Mouse (Mus musculus) limb, embryonic 11.5 days (tissue): Measurements from ENCODE around the gene Coro2b. TPM values are rescaled to one million over a fixed set of nuclear protein-coding genes. Genes with fewer than 3 reads are reported as not detected.
A peak's percentile ranks its signal among the peaks of the same experiment; 100 is the strongest.

ENCODE experiments used
- ATAC-seq: fragments of 200-750 bp; cut with Nextera tagmentation; 2 replicates; pipeline ENCODE4 v1.8.0; 2017; ENCODE audit warnings: low read depth; ENCODE audit not compliant: insufficient number of reproducible peaks, low FRiP score, low TSS enrichment
- DNase-seq: peaks from one replicate; pipeline ENCODE4 v3.0.0-alpha.2; 2015; ENCODE audit warnings: low spot score
- H3K27ac ChIP-seq: fragments of 300-500 bp; sonication (generic); replicated peaks from 2 replicates; pipeline ENCODE4 v1.5.1; 2014; ENCODE audit warnings: low read depth, mild to moderate bottlenecking, low read length
- H3K27me3 ChIP-seq: fragments of 300-500 bp; sonication (generic); 2 replicates; pipeline ENCODE4 v1.6.1; 2014; ENCODE audit warnings: mild to moderate bottlenecking, low read length, mixed read lengths; ENCODE audit not compliant: control insufficient read depth, insufficient read depth
- H3K36me3 ChIP-seq: fragments of 300-500 bp; sonication (generic); 2 replicates; pipeline ENCODE4 v1.6.1; 2014; ENCODE audit warnings: mild to moderate bottlenecking, low read length, moderate library complexity, mixed read lengths; ENCODE audit not compliant: control insufficient read depth, insufficient read depth
- H3K4me1 ChIP-seq: fragments of 300-500 bp; sonication (generic); 2 replicates; pipeline ENCODE4 v1.6.1; 2014; ENCODE audit warnings: low read length, mixed read lengths; ENCODE audit not compliant: control insufficient read depth, insufficient read depth
- H3K4me2 ChIP-seq: fragments of 300-500 bp; sonication (generic); 2 replicates; pipeline ENCODE4 v1.6.1; 2014; ENCODE audit warnings: low read depth, mild to moderate bottlenecking, moderate library complexity; ENCODE audit not compliant: severe bottlenecking
- H3K4me3 ChIP-seq: fragments of 300-500 bp; sonication (generic); 2 replicates; pipeline ENCODE4 v1.5.1; 2014; ENCODE audit warnings: low read depth, low read length
- H3K9ac ChIP-seq: fragments of 300-500 bp; sonication (generic); 2 replicates; pipeline ENCODE4 v1.6.1; 2014; ENCODE audit warnings: mild to moderate bottlenecking, low read length
- H3K9me3 ChIP-seq: fragments of 300-500 bp; sonication (generic); 2 replicates; pipeline ENCODE4 v1.6.1; 2016; ENCODE audit warnings: low read length; ENCODE audit not compliant: control insufficient read depth
- WGBS: fragments of 180-500 bp; shearing (Covaris S2); extraction: QIAGEN DNeasy Blood & Tissue Kit; methylation state at CpG from one replicate; pipeline ENCODE4 v1.1.7; 2014; 5-methylcytosine and 5-hydroxymethylcytosine counted together
- polyA plus RNA-seq: library from polyadenylated mRNA; unstranded; fragments of >200 nt; fragmentation: Nextera tagmentation; extraction: Ambion mirVana; gene quantifications from 2 replicates; pipeline ENCODE4 v1.2.1, GENCODE M21; 2014

Coro2b gene
- polyA plus RNA-seq, 1 experiment from 2014 or later = 5.6 TPM

DNA sequence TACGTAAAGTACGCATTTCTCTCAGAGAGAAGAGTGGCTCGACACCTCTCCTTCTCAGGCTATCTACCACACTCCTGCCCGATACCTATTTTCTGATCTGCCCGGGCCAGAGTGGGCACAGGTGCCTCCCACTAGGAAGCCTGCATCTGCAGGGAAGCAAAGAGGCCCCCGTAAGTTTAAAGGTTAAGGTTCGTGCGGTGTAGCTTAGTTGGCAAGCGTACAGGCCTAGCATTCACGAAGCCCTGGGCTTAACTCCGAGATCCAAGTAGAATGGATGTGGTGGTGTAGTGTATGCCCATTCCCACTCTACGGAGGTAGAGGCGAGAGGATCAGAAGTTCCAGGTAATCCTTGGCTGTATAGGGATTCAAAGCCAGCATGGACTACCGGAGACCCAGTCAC is 65.8 kb downstream of the Coro2b start:
- Histone ChIP-seq H3K4me2 (no peak overlapping the region), H3K4me1 (no peaks in the 10 kb centered on the region)
- no peak for DNase-seq

DNA sequence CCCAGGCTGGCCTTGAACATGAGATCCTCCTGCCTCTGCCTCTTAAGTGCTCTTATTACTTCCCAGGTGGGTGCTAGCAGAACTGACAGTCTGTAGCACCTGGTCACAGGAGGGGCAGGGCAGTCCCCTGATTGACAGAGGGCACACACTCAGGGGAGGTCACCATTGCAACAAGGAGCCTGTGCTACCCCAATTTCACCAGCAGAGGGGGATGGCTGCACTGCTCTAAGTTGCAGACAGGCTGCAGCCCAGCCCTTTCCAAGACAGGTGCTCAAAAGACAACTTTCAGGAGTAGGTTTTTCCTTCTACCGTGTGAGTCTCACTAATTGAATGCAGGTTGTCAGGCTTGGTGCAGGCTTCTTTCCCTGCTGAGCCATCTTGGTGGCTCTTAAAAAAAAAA is 66.4 kb downstream of the Coro2b start:
- 4% methylated on average over 1 of the region's 1 CpGs for WGBS
- Histone ChIP-seq H3K4me3 (no peak overlapping the region), H3K27me3 (no peaks in the 10 kb centered on the region), H3K27ac (no peak overlapping the region), H3K9ac (no peak overlapping the region), H3K4me2 (no peak overlapping the region), H3K4me1 (no peaks in the 10 kb centered on the region), H3K36me3 (no peaks in the 10 kb centered on the region), H3K9me3 (no peaks in the 10 kb centered on the region; the same call in 1 of the 2 replicates)
- peak; percentile 86 for DNase-seq
- ATAC-seq = no peak

More for the DNA sequence above, 65.8 kb downstream of the Coro2b start:
- ATAC-seq = no peak
- Histone ChIP-seq H3K36me3 (no peaks in the 10 kb centered on the region), H3K9me3 (no peaks in the 10 kb centered on the region; the same call in 1 of the 2 replicates), H3K27me3 (no peaks in the 10 kb centered on the region), H3K9ac (no peak overlapping the region), H3K4me3 (no peak overlapping the region), H3K27ac (no peak overlapping the region)
- 93% methylated on average over 14 of the region's 14 CpGs for WGBS

DNA sequence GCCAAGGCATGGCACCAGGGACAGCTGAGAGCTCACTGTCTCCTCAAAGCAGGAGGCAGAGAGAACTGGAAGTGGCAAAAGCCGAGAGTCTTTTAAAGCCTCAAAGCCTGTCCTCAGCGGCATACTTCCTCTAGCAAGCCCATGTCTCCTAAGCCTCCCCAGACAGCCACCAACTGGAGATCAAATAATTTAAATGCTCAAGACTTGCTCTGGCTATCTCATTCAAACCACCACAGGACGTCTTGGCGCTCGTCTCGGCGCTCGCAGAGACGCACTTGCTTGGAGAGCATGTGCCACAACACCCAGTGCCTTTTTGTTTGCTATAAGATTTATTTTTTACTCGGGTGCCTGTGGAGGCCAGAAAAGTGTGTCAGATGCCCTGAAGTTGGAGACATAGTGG is 67.1 kb downstream of the Coro2b start:
- Histone ChIP-seq H3K4me2 (no peak overlapping the region), H3K9me3 (no peaks in the 10 kb centered on the region; the same call in 1 of the 2 replicates), H3K4me3 (no peak overlapping the region), H3K4me1 (no peaks in the 10 kb centered on the region), H3K9ac (no peak overlapping the region), H3K27ac (no peak overlapping the region), H3K27me3 (no peaks in the 10 kb centered on the region), H3K36me3 (no peaks in the 10 kb centered on the region)
- ATAC-seq (no peak), DNase-seq (no peak)
- 83% methylated on average over 10 of the region's 10 CpGs for WGBS

DNA sequence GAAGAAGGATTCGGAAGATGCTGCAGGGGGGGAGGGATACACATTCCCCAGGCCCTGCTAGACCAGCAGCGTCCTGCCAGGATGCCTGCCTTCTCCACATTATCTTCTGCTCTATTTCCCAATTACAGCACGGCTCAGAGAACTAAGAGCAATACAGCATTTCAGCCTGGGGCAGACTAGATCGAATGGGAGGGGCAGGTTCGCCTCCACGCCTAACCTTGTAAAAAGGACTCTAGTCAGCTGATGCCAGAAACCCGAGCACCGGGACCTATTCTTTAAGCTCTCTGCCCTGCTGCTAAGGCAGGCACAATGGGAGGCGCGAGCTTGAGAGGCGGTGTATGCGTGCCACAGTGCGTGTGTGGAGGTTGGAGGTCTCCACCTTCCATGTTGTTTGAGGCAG is 67.7 kb downstream of the Coro2b start:
- H3K27ac ChIP-seq = no peak overlapping the region
- H3K4me1 ChIP-seq = no peaks in the 10 kb centered on the region
- H3K4me2 ChIP-seq = no peak overlapping the region
- H3K36me3 ChIP-seq = no peaks in the 10 kb centered on the region
- H3K4me3 ChIP-seq = no peak overlapping the region
- no peaks in the 10 kb centered on the region for H3K27me3 ChIP-seq
- H3K9me3 ChIP-seq = no peaks in the 10 kb centered on the region; the same call in 1 of the 2 replicates
- no peak overlapping the region for H3K9ac ChIP-seq
- ATAC-seq = no peak
- 61% methylated on average over 13 of the region's 13 CpGs for WGBS
- DNase-seq = no peak

GRCm38 (mm10) chr9:62467413-62467784 is 69.4 kb downstream of the Coro2b start:
- Histone ChIP-seq H3K27me3 (no peaks in the 10 kb centered on the region), H3K4me3 (no peak overlapping the region), H3K27ac (no peak overlapping the region), H3K4me1 (no peaks in the 10 kb centered on the region), H3K9me3 (no peaks in the 10 kb centered on the region), H3K36me3 (no peaks in the 10 kb centered on the region), H3K4me2 (no peak overlapping the region), H3K9ac (0 out of 2 replicates have a peak overlapping the region, but pooled peaks have one; percentile 22)
- DNase-seq (no peak), ATAC-seq (no peak)
- WGBS = 73% methylated on average over 1 of the region's 1 CpGs

- Histone ChIP-seq H3K27ac (no peak overlapping the region), H3K4me3 (no peak overlapping the region), H3K9ac (no peak overlapping the region), H3K4me1 (no peaks in the 10 kb centered on the region), H3K36me3 (no peaks in the 10 kb centered on the region), H3K27me3 (no peaks in the 10 kb centered on the region), H3K9me3 (no peaks in the 10 kb centered on the region), H3K4me2 (no peak overlapping the region)
- ATAC-seq (no peak), DNase-seq (no peak)
- WGBS = 85% methylated on average over 11 of the region's 11 CpGs
Measured at GRCm38 (mm10) chr9:62466742-62467412, 70.0 kb downstream of the Coro2b start.

GRCm38 (mm10) chr9:62466053-62466452 is 70.8 kb downstream of the Coro2b start:
- Histone ChIP-seq H3K9ac (no peak overlapping the region), H3K9me3 (no peaks in the 10 kb centered on the region), H3K4me1 (no peaks in the 10 kb centered on the region), H3K36me3 (no peaks in the 10 kb centered on the region), H3K4me2 (no peak overlapping the region), H3K4me3 (no peak overlapping the region), H3K27ac (no peak overlapping the region), H3K27me3 (no peaks in the 10 kb centered on the region)
- DNase-seq = no peak
- WGBS = 78% methylated on average over 8 of the region's 8 CpGs
- no peak for ATAC-seq

DNA sequence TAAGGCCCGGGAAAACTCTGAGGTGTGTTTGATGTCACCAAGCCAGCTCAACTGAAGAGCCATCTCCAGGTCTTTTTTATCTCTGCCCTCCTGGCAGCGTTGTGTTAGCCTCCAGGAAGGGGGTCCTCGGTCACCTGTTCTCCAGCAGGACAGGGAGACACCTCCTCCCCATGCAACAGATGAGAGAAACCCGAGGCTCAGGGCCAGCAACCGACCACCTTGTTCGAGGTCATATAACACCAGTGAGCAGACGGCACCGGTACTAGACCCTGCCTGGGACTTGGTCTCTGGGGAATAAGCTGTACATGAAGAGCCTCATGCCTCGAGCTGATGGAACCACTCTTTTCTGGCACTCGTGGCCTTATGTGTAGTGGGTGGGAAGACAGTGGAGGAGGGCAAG is 72.1 kb downstream of the Coro2b start:
- H3K4me3 ChIP-seq = no peak overlapping the region
- no peak for ATAC-seq
- WGBS = 79% methylated on average over 10 of the region's 10 CpGs

DNA sequence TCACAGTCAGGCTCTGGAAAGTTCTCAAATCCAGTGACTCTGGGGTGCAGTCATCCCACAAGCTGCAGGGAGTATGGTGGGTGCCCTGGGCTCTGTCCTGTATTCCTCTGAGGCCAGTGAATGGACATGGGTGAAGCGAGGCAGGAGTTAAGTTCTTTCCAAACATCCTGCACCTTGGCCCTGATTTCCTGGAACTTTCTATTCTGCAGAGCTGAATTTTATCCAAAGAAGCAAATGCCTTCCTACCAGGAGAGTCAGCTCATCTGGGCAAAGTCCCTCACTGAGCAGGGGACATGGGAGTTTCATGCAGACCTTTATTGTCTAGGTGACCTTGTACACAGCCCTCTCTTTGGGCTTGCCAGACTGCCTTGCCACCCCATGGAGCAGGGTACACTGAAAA is 75.1 kb downstream of the Coro2b start:
- 86% methylated on average over 1 of the region's 1 CpGs for WGBS
- no peak overlapping the region for H3K4me2 ChIP-seq
- H3K27me3 ChIP-seq = no peaks in the 10 kb centered on the region
- H3K9ac ChIP-seq = no peak overlapping the region
- DNase-seq (no peak), ATAC-seq (no peak)
- H3K27ac ChIP-seq = no peak overlapping the region
- H3K4me1 ChIP-seq = no peaks in the 10 kb centered on the region
- H3K36me3 ChIP-seq = no peaks in the 10 kb centered on the region
- no peaks in the 10 kb centered on the region for H3K9me3 ChIP-seq
- H3K4me3 ChIP-seq = no peak overlapping the region

More for the DNA sequence above, 72.1 kb downstream of the Coro2b start:
- no peaks in the 10 kb centered on the region for H3K27me3 ChIP-seq
- no peak overlapping the region for H3K27ac ChIP-seq
- no peaks in the 10 kb centered on the region for H3K4me1 ChIP-seq
- no peak for DNase-seq
- H3K9me3 ChIP-seq = no peaks in the 10 kb centered on the region
- H3K9ac ChIP-seq = no peak overlapping the region
- H3K36me3 ChIP-seq = no peaks in the 10 kb centered on the region
- no peak overlapping the region for H3K4me2 ChIP-seq
